9 mouse cellular contexts compared by ENCODE assay signal in genomic region chr1:54924309-54924685, GRCm38 (mm10). TPM values are rescaled to one million over a fixed set of nuclear protein-coding genes. Genes with fewer than 3 reads are reported as not detected.
DNase-seq lines count a peak whose midpoint lies in the region; ATAC-seq and TF ChIP-seq lines count a peak whose summit lies in the region.
"Had no signal": no experiment of that assay in that cellular context is flagged by ENCODE, and none has a peak within 500 bp of the region (broad histone marks: within the 10 kb centered on the region; RNA-seq: fewer than 3 reads in every experiment).

No protein-coding gene starts in this region.

- no peak overlapping the region for H3K9ac ChIP-seq in forebrain, embryonic 12.5 days
- H3K9ac ChIP-seq in midbrain, embryonic 11.5 days (ENCODE audit: low read length) = no peak overlapping the region
- H3K9ac ChIP-seq in limb, embryonic 14.5 days (ENCODE audit: low read depth, low read length, severe bottlenecking) = no peak overlapping the region
- no peak overlapping the region for H3K9ac ChIP-seq in stomach, embryonic 16.5 days (ENCODE audit: low read length)

- H3K4me3 ChIP-seq in forebrain, embryonic 12.5 days (replicated peaks) = no peak overlapping the region
- no peak overlapping the region for H3K4me3 ChIP-seq in forebrain, embryonic 10.5 days
- no peak overlapping the region for H3K4me3 ChIP-seq in midbrain, embryonic 11.5 days (ENCODE audit: low read depth, low read length)
- no peak overlapping the region for H3K4me3 ChIP-seq in midbrain, embryonic 10.5 days
- H3K4me3 ChIP-seq in limb, embryonic 14.5 days (replicated peaks; ENCODE audit: low read length) = peak overlapping the region; percentile 90
- peak overlapping the region; percentile 76 for H3K4me3 ChIP-seq in stomach, embryonic 16.5 days (replicated peaks; ENCODE audit: low read length)

- no peak overlapping the region for H3K27ac ChIP-seq in forebrain, embryonic 12.5 days
- no peak overlapping the region for H3K27ac ChIP-seq in forebrain, embryonic 10.5 days
- no peak overlapping the region for H3K27ac ChIP-seq in midbrain, embryonic 11.5 days (ENCODE audit: low read depth, low read length)
- H3K27ac ChIP-seq in midbrain, embryonic 10.5 days (replicated peaks) = no peak overlapping the region
- H3K27ac ChIP-seq in limb, embryonic 14.5 days (replicated peaks; ENCODE audit: low read depth, low read length) = no peak overlapping the region
- no peak overlapping the region for H3K27ac ChIP-seq in stomach, embryonic 16.5 days (ENCODE audit: low read length)

- H3K4me1 ChIP-seq in forebrain, embryonic 12.5 days = peaks cover 20% of the 10 kb centered on the region
- H3K4me1 ChIP-seq in forebrain, embryonic 10.5 days = peaks cover 23% of the 10 kb centered on the region
- no peaks in the 10 kb centered on the region for H3K4me1 ChIP-seq in midbrain, embryonic 11.5 days (ENCODE audit: control insufficient read depth, insufficient read depth, low read length)
- peaks cover 10% of the 10 kb centered on the region for H3K4me1 ChIP-seq in midbrain, embryonic 10.5 days
- H3K4me1 ChIP-seq in limb, embryonic 14.5 days (ENCODE audit: control insufficient read depth, insufficient read depth, low read length) = peaks cover 13% of the 10 kb centered on the region
- peaks cover 22% of the 10 kb centered on the region for H3K4me1 ChIP-seq in stomach, embryonic 16.5 days (ENCODE audit: control insufficient read depth, insufficient read depth, low read length)

- H3K9me3 ChIP-seq in forebrain, embryonic 12.5 days = no peaks in the 10 kb centered on the region
- no peaks in the 10 kb centered on the region for H3K9me3 ChIP-seq in forebrain, embryonic 10.5 days
- no peaks in the 10 kb centered on the region for H3K9me3 ChIP-seq in midbrain, embryonic 11.5 days (ENCODE audit: control insufficient read depth, low read length)
- no peaks in the 10 kb centered on the region for H3K9me3 ChIP-seq in midbrain, embryonic 10.5 days (replicated peaks)
- no peaks in the 10 kb centered on the region for H3K9me3 ChIP-seq in limb, embryonic 14.5 days (ENCODE audit: control insufficient read depth, low read length)
- H3K9me3 ChIP-seq in stomach, embryonic 16.5 days (replicated peaks; ENCODE audit: control insufficient read depth, low read length) = no peaks in the 10 kb centered on the region

- TF ChIP-seq POLR2A in limb, embryonic 14.5 days (IDR thresholded peaks at IDR 0.05; ENCODE audit: borderline replicate concordance, extremely low read depth, insufficient read depth, insufficient read length) = no peak

- H3K27me3 ChIP-seq in forebrain, embryonic 12.5 days = peaks cover 19% of the 10 kb centered on the region; the same call in 1 of the 2 replicates
- H3K27me3 ChIP-seq in forebrain, embryonic 10.5 days (ENCODE audit: poor library complexity, severe bottlenecking) = peaks cover 34% of the 10 kb centered on the region
- peaks cover 2% of the 10 kb centered on the region for H3K27me3 ChIP-seq in midbrain, embryonic 11.5 days (ENCODE audit: control insufficient read depth, insufficient read depth, low read length)
- peaks cover 26% of the 10 kb centered on the region for H3K27me3 ChIP-seq in midbrain, embryonic 10.5 days (ENCODE audit: low read depth, poor library complexity, severe bottlenecking)
- no peaks in the 10 kb centered on the region for H3K27me3 ChIP-seq in limb, embryonic 14.5 days (ENCODE audit: control insufficient read depth, insufficient read depth, low read length)
- no peaks in the 10 kb centered on the region for H3K27me3 ChIP-seq in stomach, embryonic 16.5 days (ENCODE audit: control insufficient read depth, insufficient read depth, low read length)

- peak overlapping the region; percentile 88 for H3K4me2 ChIP-seq in forebrain, embryonic 12.5 days
- H3K4me2 ChIP-seq in midbrain, embryonic 11.5 days = no peak overlapping the region
- peak overlapping the region; percentile 87 for H3K4me2 ChIP-seq in limb, embryonic 14.5 days (replicated peaks; ENCODE audit: low read depth, low read length, severe bottlenecking)
- peak overlapping the region; percentile 89 for H3K4me2 ChIP-seq in stomach, embryonic 16.5 days (ENCODE audit: low read depth, low read length)

- no peak for ATAC-seq in forebrain, embryonic 12.5 days (ENCODE audit: low FRiP score)
- no peak for ATAC-seq in midbrain, embryonic 11.5 days (ENCODE audit: low FRiP score)
- ATAC-seq in limb, embryonic 14.5 days (ENCODE audit: low FRiP score, low read depth) = no peak
- ATAC-seq in stomach, embryonic 16.5 days (ENCODE audit: insufficient read depth, low FRiP score) = no peak

- WGBS in forebrain, embryonic 12.5 days = 85% methylated on average over 4 of the region's 4 CpGs
- 83% methylated on average over 4 of the region's 4 CpGs for WGBS in forebrain, embryonic 10.5 days
- 83% methylated on average over 4 of the region's 4 CpGs for WGBS in midbrain, embryonic 11.5 days
- 81% methylated on average over 4 of the region's 4 CpGs for WGBS in midbrain, embryonic 10.5 days
- 71% methylated on average over 4 of the region's 4 CpGs for WGBS in limb, embryonic 14.5 days
- 64% methylated on average over 4 of the region's 4 CpGs for WGBS in stomach, embryonic 16.5 days

- no peaks in the 10 kb centered on the region for H3K36me3 ChIP-seq in forebrain, embryonic 12.5 days (replicated peaks)
- no peaks in the 10 kb centered on the region for H3K36me3 ChIP-seq in forebrain, embryonic 10.5 days (replicated peaks)
- H3K36me3 ChIP-seq in midbrain, embryonic 11.5 days (ENCODE audit: control insufficient read depth, insufficient read depth, low read length) = no peaks in the 10 kb centered on the region
- H3K36me3 ChIP-seq in midbrain, embryonic 10.5 days = no peaks in the 10 kb centered on the region
- no peaks in the 10 kb centered on the region; the same call in 1 of the 2 replicates for H3K36me3 ChIP-seq in limb, embryonic 14.5 days (ENCODE audit: control insufficient read depth, insufficient read depth, low read length)
- H3K36me3 ChIP-seq in stomach, embryonic 16.5 days (ENCODE audit: control insufficient read depth, insufficient read depth, low read length) = no peaks in the 10 kb centered on the region

- DNase-seq in forebrain, embryonic 10.5 days (ENCODE audit: extremely low spot score, low spot score) = no peak
- DNase-seq in midbrain, embryonic 11.5 days (ENCODE audit: low spot score, missing footprints) = peak; percentile 84
- no peak for DNase-seq in midbrain, embryonic 10.5 days (ENCODE audit: low spot score)
- no peak for DNase-seq in limb, embryonic 14.5 days (ENCODE audit: low spot score)
- DNase-seq in right cerebral cortex, postnatal 10 days (ENCODE audit: low spot score in 2 of 2) = no peak
- DNase-seq in cerebellum, postnatal 14 days = no peak
- DNase-seq: adrenal gland, postnatal 25 days had no signal

RNA-seq across cellular contexts. Expression of gene Ankrd44, which starts 1.9 kb away (rescaled TPM):
- polyA plus RNA-seq in forebrain, embryonic 12.5 days (2016; fragmentation: Nextera tagmentation; extraction: Ambion mirVana) = 19.6 and 21.6 TPM in 2 replicates
- 13.8 and 15.2 TPM in 2 replicates for polyA plus RNA-seq in forebrain, embryonic 10.5 days (2016; fragmentation: Nextera tagmentation; extraction: Ambion mirVana)
- polyA plus RNA-seq in midbrain, embryonic 11.5 days (2014; fragmentation: Nextera tagmentation; extraction: Ambion mirVana) = 10.1 and 14.0 TPM in 2 replicates
- polyA plus RNA-seq in midbrain, embryonic 10.5 days (2016; fragmentation: Nextera tagmentation; extraction: Ambion mirVana) = 7.8 and 10.8 TPM in 2 replicates
- polyA plus RNA-seq in limb, embryonic 14.5 days (2012; rRNA removed) = 38.8 and 43.8 TPM in 2 replicates
- polyA plus RNA-seq in limb, embryonic 14.5 days (2014; fragmentation: Nextera tagmentation; extraction: Ambion mirVana) = 23.5 and 27.7 TPM in 2 replicates
- polyA plus RNA-seq in stomach, embryonic 16.5 days (2015; fragmentation: Nextera tagmentation; extraction: Ambion mirVana) = 13.8 and 14.5 TPM in 2 replicates

Comparison
In these comparisons a context has a peak if more than half of its experiments do, and no peak if none do; other contexts are left out.
1. H3K4me3 ChIP-seq: peak in limb, embryonic 14.5 days (single experiment) and stomach, embryonic 16.5 days (single experiment); none in forebrain, embryonic 12.5 days (single experiment), forebrain, embryonic 10.5 days (single experiment), midbrain, embryonic 11.5 days (single experiment) and midbrain, embryonic 10.5 days (single experiment).